Mouse (Mus musculus): ENCODE results near the gene Mrrf. TPM values are rescaled to one million over a fixed set of nuclear protein-coding genes. Genes with fewer than 3 reads are reported as not detected.

Mrrf gene
- total RNA-seq, 2 experiments from 2014 or later, result 38.6 to 44.5 TPM

- DNase-seq, result peak in 1 of 2 experiments; percentile 35
Measured at GRCm38 (mm10) chr2:36201756-36202610, 65.8 kb downstream of the Mrrf start.

GRCm38 (mm10) chr2:36202611-36202880 lies 66.4 kb downstream of the Mrrf start:
- no peak for DNase-seq

- peak in 1 of 2 experiments; percentile 39 for DNase-seq
Measured at GRCm38 (mm10) chr2:36203011-36203825, 67.0 kb downstream of the Mrrf start.

GRCm38 (mm10) chr2:36204595-36204994 lies 68.4 kb downstream of the Mrrf start:
- DNase-seq, result no peak

GRCm38 (mm10) chr2:36207071-36207470 lies 70.9 kb downstream of the Mrrf start:
- no peak for DNase-seq

- DNase-seq, result no peak
Measured at GRCm38 (mm10) chr2:36210796-36211195, 74.6 kb downstream of the Mrrf start.

- DNase-seq, result no peak
Measured at GRCm38 (mm10) chr2:36211785-36212184, 75.6 kb downstream of the Mrrf start.

- DNase-seq, result peak; percentile 71 to 77
Measured at GRCm38 (mm10) chr2:36213108-36213507, 76.9 kb downstream of the Mrrf start.

- peak; percentile 87 to 91 for DNase-seq
Measured at GRCm38 (mm10) chr2:36214023-36214422, 77.8 kb downstream of the Mrrf start.

GRCm38 (mm10) chr2:36214425-36214824 lies 78.2 kb downstream of the Mrrf start:
- no peak for DNase-seq

GRCm38 (mm10) chr2:36215203-36215739 lies 79.1 kb downstream of the Mrrf start:
- DNase-seq, result no peak

GRCm38 (mm10) chr2:36216546-36216945 lies 80.4 kb downstream of the Mrrf start:
- peak in 1 of 2 experiments; percentile 69 for DNase-seq

GRCm38 (mm10) chr2:36216953-36217573 lies 80.9 kb downstream of the Mrrf start:
- peak in 1 of 2 experiments; percentile 60 for DNase-seq

GRCm38 (mm10) chr2:36217692-36218233 lies 81.6 kb downstream of the Mrrf start:
- DNase-seq, result no peak

GRCm38 (mm10) chr2:36220106-36220505 lies 83.9 kb downstream of the Mrrf start:
- no peak for DNase-seq

- no peak for DNase-seq
Measured at GRCm38 (mm10) chr2:36220891-36221290, 84.7 kb downstream of the Mrrf start.

- no peak for DNase-seq
Measured at GRCm38 (mm10) chr2:36222168-36222848, 86.1 kb downstream of the Mrrf start.

GRCm38 (mm10) chr2:36223436-36223835 lies 87.2 kb downstream of the Mrrf start:
- no peak for DNase-seq

- DNase-seq, result no peak
Measured at GRCm38 (mm10) chr2:36224153-36224552, 88.0 kb downstream of the Mrrf start.

- no peak for DNase-seq
Measured at GRCm38 (mm10) chr2:36224599-36224998, 88.4 kb downstream of the Mrrf start.

- peak; percentile 75 to 84 for DNase-seq
Measured at GRCm38 (mm10) chr2:36230366-36230765, 94.2 kb downstream of the Mrrf start, which contains the start of gene Ptgs1. Gene Ptgs1 (plus strand): TSS chr2:36230426.

GRCm38 (mm10) chr2:36230967-36231366 lies 94.8 kb downstream of the Mrrf start:
- DNase-seq, result peak in 1 of 2 experiments; percentile 64
